Mouse (Mus musculus) right cerebral cortex, postnatal 10 days (tissue): Measurements from ENCODE around the gene Crip1.
A peak's percentile ranks its signal among the peaks of the same experiment; 100 is the strongest.

Experiments used
- DNase-seq, 2 experiments: peaks; one replicate each; pipeline ENCODE4 v3.0.0; 2021; ENCODE audit warnings: low spot score in 2 of 2

The Crip1 gene

DNA sequence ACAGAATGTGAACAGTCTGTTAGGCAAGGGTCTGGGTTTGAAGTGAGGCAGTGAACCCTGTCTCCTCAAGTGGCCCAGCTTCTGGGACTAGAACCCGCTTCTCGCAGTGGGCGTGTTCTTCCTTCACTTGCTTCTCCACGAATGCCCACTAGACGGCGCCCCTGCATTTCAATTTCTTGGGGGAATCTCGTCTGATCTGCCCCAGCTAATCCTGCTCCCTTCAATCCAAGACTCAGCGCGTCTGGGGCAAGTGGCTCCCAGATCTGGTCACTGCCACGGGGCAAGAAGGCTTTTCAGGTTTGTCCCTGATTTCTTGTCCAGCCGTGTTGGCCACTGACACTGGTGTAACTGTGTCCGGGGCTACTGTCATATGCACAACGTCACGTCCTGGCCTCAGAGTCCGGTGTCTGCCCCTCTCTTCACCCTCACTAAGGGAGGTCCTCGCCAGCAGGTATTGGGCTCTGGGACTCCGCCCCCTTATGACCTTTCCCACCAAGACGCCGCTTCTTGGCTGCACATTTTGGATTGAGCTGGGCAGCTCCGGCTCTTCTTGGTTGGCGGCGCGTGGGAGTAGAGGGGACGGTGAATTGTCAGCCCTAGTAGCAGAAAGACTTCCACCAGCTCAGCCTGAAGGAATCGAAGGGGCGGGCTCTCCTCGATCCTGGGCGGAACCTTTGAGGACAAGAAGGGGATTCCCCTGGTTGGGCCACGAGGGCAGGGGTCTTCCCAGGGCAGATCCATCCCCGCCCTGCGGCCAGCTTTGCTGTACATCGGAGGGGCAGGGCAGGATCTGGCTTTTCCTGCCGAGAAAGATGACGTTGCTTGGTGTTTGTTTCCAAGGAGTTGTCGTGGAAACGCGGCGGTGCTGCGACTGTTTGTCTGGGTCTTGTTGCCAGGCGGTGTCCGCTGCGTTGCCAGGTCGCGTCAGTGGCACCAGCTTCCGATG, at the start of gene Crip1:
Gene Crip1, plus strand, starts transcription at position 205 of the 946 bp plus-strand sequence.
- peak; percentile 90 to 91 for DNase-seq

GRCm38 (mm10) chr12:113097040-113097439, 49.1 kb upstream of the Crip1 start:
- DNase-seq = peak in 1 of 2 experiments; percentile 32

- DNase-seq = peak; percentile 57 to 68
Measured at GRCm38 (mm10) chr12:113097749-113098281, 48.3 kb upstream of the Crip1 start, which contains the start of gene Mta1. Gene Mta1 (plus strand): TSS chr12:113098278.

GRCm38 (mm10) chr12:113098530-113099151, 47.5 kb upstream of the Crip1 start:
- DNase-seq = no peak

- peak in 1 of 2 experiments; percentile 39 for DNase-seq
Measured at GRCm38 (mm10) chr12:113099470-113100237, 46.5 kb upstream of the Crip1 start.

- peak; percentile 64 to 68 for DNase-seq
Measured at GRCm38 (mm10) chr12:113100448-113101076, 45.6 kb upstream of the Crip1 start.

GRCm38 (mm10) chr12:113101251-113101960, 44.7 kb upstream of the Crip1 start:
- DNase-seq = no peak

- DNase-seq = peak; percentile 59 to 70
Measured at GRCm38 (mm10) chr12:113102461-113102860, 43.7 kb upstream of the Crip1 start.

DNA sequence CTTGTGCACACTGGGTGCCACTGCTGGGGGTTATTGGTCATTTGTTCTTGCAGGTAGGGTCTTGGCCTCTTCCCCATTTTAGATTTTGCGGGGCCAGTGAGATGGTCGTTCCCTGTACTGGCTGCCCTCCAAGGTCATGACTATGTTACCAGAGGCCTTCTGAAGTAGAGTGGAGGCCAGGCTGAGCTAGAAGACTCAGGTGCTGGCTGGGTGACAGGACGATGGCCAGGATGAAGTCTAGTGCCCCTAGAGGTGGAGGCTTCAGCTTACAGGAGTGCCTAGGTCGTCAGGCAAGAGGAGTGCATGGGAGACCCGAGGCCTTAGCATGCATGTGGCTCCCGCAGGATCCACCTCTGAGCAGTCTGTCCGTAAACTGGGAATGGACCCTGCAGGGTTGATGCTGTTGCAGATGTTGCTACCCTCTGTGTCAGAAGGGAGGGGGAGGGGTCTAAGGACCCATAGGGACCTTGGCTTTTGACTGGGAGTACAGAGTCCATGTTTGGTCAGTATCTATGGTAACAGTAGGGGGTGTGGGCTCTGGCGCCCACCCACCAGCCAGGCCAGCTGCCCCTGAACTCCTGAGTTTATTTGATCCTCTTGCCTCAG, 42.2 kb upstream of the Crip1 start:
- peak in 1 of 2 experiments; percentile 47 for DNase-seq

GRCm38 (mm10) chr12:113106386-113106785, 39.7 kb upstream of the Crip1 start:
- no peak for DNase-seq

- no peak for DNase-seq
Measured at GRCm38 (mm10) chr12:113107431-113108124, 38.5 kb upstream of the Crip1 start.

DNA sequence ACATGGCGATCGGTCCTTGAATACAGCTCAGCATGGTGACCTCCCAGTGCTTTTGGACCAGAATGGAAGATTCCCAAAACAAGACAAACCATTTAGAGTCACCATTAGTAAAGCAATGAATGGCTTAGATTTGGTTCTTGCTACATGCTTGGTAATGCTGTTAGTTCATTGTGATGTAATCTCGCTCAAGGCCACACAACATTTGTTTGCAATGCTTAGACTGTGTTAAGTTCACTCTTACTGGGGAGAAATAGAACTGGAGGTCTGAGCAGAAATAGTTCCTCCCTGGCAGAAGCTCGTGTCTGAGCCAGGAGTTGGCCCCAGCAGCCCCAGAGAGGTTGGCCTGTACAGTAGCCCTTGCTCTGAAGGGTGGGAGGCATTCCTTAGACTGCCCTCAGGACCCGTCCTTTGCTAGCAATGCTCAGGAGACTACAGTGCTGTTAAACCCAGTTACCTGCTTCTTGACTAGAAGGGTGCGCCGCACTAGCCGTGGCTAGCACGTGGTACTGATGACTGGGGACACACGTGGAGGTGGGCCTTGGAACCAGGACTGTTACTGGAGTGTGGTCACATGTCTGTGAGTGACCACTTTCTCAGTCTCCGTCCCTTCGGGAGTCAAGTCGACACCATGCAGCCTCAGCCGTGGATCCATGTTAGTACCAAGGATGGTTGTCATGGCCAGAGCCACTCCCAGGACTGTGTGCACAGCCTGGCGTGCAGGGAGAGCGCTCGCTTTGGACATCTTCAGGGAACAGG, 37.4 kb upstream of the Crip1 start:
- DNase-seq = no peak

GRCm38 (mm10) chr12:113109801-113110200, 36.3 kb upstream of the Crip1 start:
- DNase-seq = peak in 1 of 2 experiments; percentile 31

- DNase-seq = no peak
Measured at GRCm38 (mm10) chr12:113114141-113114540, 32.0 kb upstream of the Crip1 start.

DNA sequence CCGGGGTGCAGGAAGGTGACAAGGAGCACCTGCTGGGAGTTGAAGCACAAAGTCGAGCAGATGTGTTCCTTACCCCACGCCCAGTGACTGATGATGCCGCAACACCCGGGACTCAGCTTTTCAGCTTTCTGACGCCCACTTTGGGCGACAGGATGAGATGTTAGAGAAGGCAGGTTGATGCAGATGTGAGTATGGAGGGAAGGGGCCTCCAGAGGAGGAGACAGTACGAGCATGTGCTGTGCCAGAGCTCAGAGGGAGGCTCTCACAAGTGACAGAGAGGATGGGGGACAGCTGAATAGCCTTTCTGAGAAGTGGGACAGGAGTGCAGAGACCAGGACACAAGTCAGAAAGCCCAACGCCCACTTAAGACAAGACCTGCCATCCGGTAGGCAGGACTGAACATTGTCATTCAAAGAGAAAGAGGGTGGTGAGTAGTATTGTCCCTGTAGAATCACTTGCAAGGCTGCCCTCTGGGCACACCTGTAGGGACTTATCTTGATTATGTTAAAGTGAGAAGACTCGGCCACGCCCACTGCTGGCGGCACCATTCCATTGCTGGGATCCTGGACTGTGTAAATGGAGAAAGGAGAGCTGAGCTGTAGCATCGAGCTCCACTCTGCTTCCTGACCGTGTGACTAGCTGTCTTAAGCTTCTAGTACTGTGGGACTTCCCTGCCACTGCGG, 31.1 kb upstream of the Crip1 start:
- DNase-seq = no peak

DNA sequence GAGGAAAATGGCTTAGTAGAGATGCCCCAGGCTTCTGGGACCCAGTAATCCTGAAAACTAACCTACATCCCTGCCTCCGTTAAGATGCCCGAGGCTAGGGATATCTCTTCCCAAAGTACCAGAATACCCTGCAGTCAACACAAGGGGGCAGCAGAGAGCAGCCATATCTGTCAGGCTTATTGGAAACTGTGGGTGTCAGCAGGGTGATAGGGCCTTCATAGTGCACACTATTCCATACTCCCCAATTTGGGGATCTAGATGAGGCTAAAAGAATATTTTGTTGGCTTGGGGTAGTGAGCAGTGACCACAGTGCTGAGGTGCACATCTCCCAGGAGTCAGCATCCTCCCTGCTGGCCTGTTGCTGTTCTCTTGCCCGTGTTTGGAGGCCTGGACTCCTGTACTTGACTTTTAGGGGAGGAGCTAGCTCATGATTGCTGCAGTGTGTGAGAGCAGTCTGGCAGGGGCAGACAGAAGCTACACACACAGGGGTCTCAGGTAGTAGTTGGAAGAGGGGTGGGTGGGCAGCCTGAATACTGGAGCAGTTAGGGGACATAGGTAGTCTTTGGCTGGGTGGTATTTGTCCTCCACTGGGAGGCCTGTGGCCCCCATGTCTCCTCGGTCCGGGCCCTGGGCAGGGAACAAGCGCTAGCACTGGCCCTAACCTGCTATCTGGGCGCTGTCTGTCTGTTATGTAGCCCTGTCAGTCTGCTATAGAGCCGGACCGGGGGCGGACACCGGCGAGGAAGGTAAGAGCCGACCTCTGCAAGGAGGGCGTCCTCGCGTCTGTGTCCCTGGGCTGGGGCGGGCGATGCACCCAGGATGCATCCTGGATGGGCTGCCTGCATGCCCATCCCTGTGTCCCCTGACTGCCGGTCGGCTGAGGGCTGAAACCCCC, 26.4 kb upstream of the Crip1 start:
- peak; percentile 77 to 89 for DNase-seq

DNA sequence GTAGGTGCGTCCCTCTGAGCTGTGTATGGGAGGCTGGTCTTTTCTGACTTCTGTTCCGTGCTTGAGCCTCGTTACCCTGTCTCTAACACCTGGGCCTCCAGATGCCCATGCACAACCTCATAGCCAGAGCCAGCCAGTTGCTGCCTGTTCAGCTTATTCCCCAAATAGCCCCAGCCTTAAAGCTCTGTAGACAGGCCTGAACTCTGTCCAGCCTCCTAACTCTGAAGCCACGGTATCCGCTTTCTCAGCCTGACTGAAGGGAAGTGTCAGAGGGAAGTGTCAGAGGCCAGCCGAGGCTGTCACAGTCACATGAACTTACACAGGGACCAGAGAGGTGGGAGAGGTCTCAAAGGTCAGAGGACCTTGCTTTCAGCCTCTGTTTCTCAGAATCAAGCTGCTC, 21.4 kb upstream of the Crip1 start:
- DNase-seq = peak in 1 of 2 experiments; percentile 46
